Mouse (Mus musculus) brown adipose tissue, adult 24 weeks (tissue): ENCODE results near the gene Glis3. TPM values are rescaled to one million over a fixed set of nuclear protein-coding genes. Genes with fewer than 3 reads are reported as not detected.

Experiments
- H3K27ac ChIP-seq: fragments of 200-500 bp; replicated peaks from 2 replicates; pipeline ENCODE4 v1.5.1; 2012; ENCODE audit warnings: low read depth, mild to moderate bottlenecking, low read length
- H3K4me1 ChIP-seq: fragments of 200-500 bp; 2 replicates; pipeline ENCODE4 v1.6.1; 2012; ENCODE audit warnings: low read length, mixed read lengths; ENCODE audit not compliant: control insufficient read depth, insufficient read depth, insufficient read length
- H3K4me3 ChIP-seq: fragments of 200-500 bp; 2 replicates; pipeline ENCODE4 v1.5.1; 2012; ENCODE audit warnings: low read depth, mild to moderate bottlenecking, low read length, moderate library complexity; ENCODE audit not compliant: insufficient read depth
- polyA plus RNA-seq: library from polyadenylated mRNA; stranded (reverse); fragments of >200 nt; gene quantifications from 2 replicates; pipeline ENCODE4 v1.2.4, GENCODE M21; 2012; ENCODE audit not compliant: missing spikeins, insufficient read depth, insufficient read length

Gene Glis3
- polyA plus RNA-seq, 1 experiment: 4.2 TPM

- no peak overlapping the region for H3K27ac ChIP-seq
- H3K4me1 ChIP-seq: no peaks in the 10 kb centered on the region
- H3K4me3 ChIP-seq: no peak overlapping the region
Measured at GRCm38 (mm10) chr19:28628416-28628815, 51.5 kb downstream of the Glis3 start.

- H3K4me1 ChIP-seq: no peaks in the 10 kb centered on the region
- H3K27ac ChIP-seq: no peak overlapping the region
- no peak overlapping the region for H3K4me3 ChIP-seq
Measured at GRCm38 (mm10) chr19:28626189-28626588, 53.7 kb downstream of the Glis3 start.

GRCm38 (mm10) chr19:28624571-28624970 lies 55.3 kb downstream of the Glis3 start:
- Histone ChIP-seq H3K27ac (no peak overlapping the region), H3K4me3 (no peak overlapping the region)

GRCm38 (mm10) chr19:28623726-28624125 lies 56.2 kb downstream of the Glis3 start:
- Histone ChIP-seq H3K27ac (no peak overlapping the region), H3K4me1 (no peaks in the 10 kb centered on the region), H3K4me3 (no peak overlapping the region)

More at GRCm38 (mm10) chr19:28624571-28624970, 55.3 kb downstream of the Glis3 start:
- no peaks in the 10 kb centered on the region for H3K4me1 ChIP-seq

GRCm38 (mm10) chr19:28621608-28622505 lies 58.0 kb downstream of the Glis3 start:
- Histone ChIP-seq H3K4me3 (no peak overlapping the region), H3K27ac (no peak overlapping the region), H3K4me1 (no peaks in the 10 kb centered on the region)

- Histone ChIP-seq H3K27ac (no peak overlapping the region), H3K4me3 (no peak overlapping the region), H3K4me1 (no peaks in the 10 kb centered on the region)
Measured at GRCm38 (mm10) chr19:28617736-28618135, 62.1 kb downstream of the Glis3 start.

- Histone ChIP-seq H3K4me1 (no peaks in the 10 kb centered on the region), H3K4me3 (no peak overlapping the region), H3K27ac (no peak overlapping the region)
Measured at GRCm38 (mm10) chr19:28617191-28617590, 62.7 kb downstream of the Glis3 start.

GRCm38 (mm10) chr19:28616487-28616886 lies 63.4 kb downstream of the Glis3 start:
- no peak overlapping the region for H3K27ac ChIP-seq
- no peak overlapping the region for H3K4me3 ChIP-seq
- no peaks in the 10 kb centered on the region for H3K4me1 ChIP-seq

- H3K4me3 ChIP-seq: no peak overlapping the region
- H3K4me1 ChIP-seq: no peaks in the 10 kb centered on the region
- H3K27ac ChIP-seq: no peak overlapping the region
Measured at GRCm38 (mm10) chr19:28612249-28612648, 67.6 kb downstream of the Glis3 start.

- no peaks in the 10 kb centered on the region for H3K4me1 ChIP-seq
- H3K4me3 ChIP-seq: no peak overlapping the region
- no peak overlapping the region for H3K27ac ChIP-seq
Measured at GRCm38 (mm10) chr19:28608747-28609146, 71.1 kb downstream of the Glis3 start.

GRCm38 (mm10) chr19:28608277-28608676 lies 71.6 kb downstream of the Glis3 start:
- no peak overlapping the region for H3K4me3 ChIP-seq
- no peaks in the 10 kb centered on the region for H3K4me1 ChIP-seq
- H3K27ac ChIP-seq: no peak overlapping the region

- Histone ChIP-seq H3K4me1 (no peaks in the 10 kb centered on the region), H3K4me3 (no peak overlapping the region), H3K27ac (no peak overlapping the region)
Measured at GRCm38 (mm10) chr19:28600866-28601265, 79.0 kb downstream of the Glis3 start.

- Histone ChIP-seq H3K4me3 (no peak overlapping the region), H3K27ac (no peak overlapping the region), H3K4me1 (no peaks in the 10 kb centered on the region)
Measured at GRCm38 (mm10) chr19:28594215-28594614, 85.7 kb downstream of the Glis3 start.

GRCm38 (mm10) chr19:28592981-28593380 lies 86.9 kb downstream of the Glis3 start:
- Histone ChIP-seq H3K4me3 (no peak overlapping the region), H3K4me1 (no peaks in the 10 kb centered on the region), H3K27ac (no peak overlapping the region)

- H3K4me3 ChIP-seq: no peak overlapping the region
Measured at GRCm38 (mm10) chr19:28591736-28592477, 88.0 kb downstream of the Glis3 start.

More at GRCm38 (mm10) chr19:28591736-28592477, 88.0 kb downstream of the Glis3 start:
- no peak overlapping the region for H3K27ac ChIP-seq
- no peaks in the 10 kb centered on the region for H3K4me1 ChIP-seq
